Mouse (Mus musculus): ENCODE data around the gene Psen2.

Psen2 gene

DNA sequence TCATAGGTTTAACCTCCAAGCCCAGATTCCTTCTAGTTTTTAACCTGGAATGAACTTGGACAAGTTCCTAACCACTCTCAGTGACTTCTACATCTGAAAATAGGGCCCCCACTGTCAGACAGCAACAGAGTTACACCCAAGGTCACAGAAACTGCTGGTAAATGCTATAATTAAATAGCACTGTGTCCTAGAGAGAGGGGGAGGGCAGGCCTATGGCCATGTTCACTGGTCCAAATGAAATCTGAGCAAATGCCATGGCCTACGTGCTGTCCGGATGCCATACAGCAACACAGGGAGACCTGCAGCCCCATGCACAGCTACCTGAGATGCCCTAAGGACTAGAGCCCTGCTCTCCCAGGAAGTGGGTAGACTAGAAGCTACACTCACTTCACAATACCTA lies 83.4 kb downstream of the Psen2 start:
- POLR2A ChIA-PET: interaction anchor here in 1 of 4 experiments (1.1 to 1.6 kb wide), 5 partner anchors 12 to 159 kb away, joined by 3 to 5 read pairs (median 3); no protein-coding TSS in a partner anchor
- CTCF ChIA-PET: interaction anchor here in 1 of 4 experiments (1.1 kb wide), 1 partner anchor 35 kb away, joined by 3 read pairs; no protein-coding TSS in a partner anchor

DNA sequence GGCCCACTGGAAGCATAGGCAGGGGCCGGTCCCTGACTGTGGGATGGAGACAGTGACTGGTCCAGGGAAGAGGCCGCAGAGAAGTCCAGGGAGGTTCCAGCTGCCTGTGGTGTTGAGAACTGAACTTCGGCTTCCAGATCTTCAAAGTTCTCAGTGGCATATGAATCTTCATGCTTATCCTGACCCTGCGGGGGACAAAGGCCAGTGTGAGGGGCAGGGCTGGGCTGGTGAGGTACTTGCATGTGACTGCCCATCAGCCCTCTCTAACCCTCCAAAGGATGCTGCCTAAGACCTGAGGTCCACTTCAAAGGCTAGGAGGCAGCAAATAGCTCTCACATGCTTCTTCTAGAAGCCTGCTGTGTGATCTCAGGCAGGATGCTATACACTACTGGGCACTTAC lies 84.1 kb downstream of the Psen2 start:
- ChIA-PET CTCF (interaction anchor here in 1 of 4 experiments (1.1 kb wide), 1 partner anchor 36 kb away, joined by 3 read pairs; no protein-coding TSS in a partner anchor), POLR2A (interaction anchor here in 1 of 4 experiments (1.4 to 2.0 kb wide), 2 partner anchors 17 to 53 kb away, joined by 3 to 4 read pairs; no protein-coding TSS in a partner anchor)

DNA sequence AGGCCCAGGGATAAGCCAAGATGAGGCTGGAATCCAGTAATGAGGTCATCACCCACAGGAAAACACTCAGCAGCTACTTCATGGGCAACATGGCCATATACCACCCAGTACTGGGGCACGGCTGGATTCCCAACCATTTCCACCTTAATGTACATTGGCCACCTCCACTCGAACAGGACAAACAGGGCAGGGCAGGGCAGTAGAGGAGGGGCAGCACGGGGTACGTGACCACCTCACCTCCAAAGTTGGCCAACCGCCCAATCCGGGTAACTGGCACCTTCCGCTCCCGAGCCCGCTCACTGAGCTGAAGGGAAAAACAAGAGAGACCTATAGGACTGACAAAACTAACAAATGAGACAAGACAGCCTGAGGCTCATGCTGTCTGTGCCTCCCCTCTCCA lies 84.9 kb downstream of the Psen2 start:
- POLR2A ChIA-PET: interaction anchor here in 1 of 4 experiments (2.0 kb wide), 1 partner anchor 17 kb away, joined by 4 read pairs; no protein-coding TSS in a partner anchor
- CTCF ChIA-PET: no interaction called here

Data from embryonic stem cell, embryonic (primary cell).